Mouse (Mus musculus): ENCODE measurements around the gene Gc. TPM values are rescaled to one million over a fixed set of nuclear protein-coding genes. Genes with fewer than 3 reads are reported as not detected.

The Gc gene
- polyA plus RNA-seq, 1 experiment: not detected

DNA sequence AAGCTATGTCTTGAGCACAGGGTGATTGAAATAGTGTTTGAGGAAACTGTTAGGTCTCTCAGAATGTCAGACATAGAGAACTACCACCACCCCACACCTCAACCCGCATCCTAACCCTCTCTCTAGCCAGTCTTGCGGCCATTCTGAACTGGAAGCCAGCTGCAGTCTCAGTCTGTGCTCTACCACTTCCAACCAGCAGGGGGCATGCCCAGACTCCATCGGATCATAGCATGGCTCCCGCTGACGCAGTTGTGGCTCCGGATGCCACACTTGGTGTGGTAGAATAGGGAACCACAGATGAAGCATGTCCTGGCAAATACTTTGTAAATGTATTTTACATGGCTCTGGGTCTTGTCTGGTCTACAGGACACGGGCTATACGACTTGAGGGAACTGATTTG, 2.2 kb downstream of the Gc start:
- no peak overlapping the region for H3K4me3 ChIP-seq
- H3ac ChIP-seq (ENCODE audit: control insufficient read depth, insufficient read length): no peak overlapping the region
- no peaks in the 10 kb centered on the region for H3K79me2 ChIP-seq (ENCODE audit: control insufficient read depth, insufficient read depth)
- no peaks in the 10 kb centered on the region for H3K36me3 ChIP-seq (ENCODE audit: control insufficient read depth, insufficient read depth)
- H3K27me3 ChIP-seq (ENCODE audit: control insufficient read depth, insufficient read depth, insufficient read length): no peaks in the 10 kb centered on the region
- H3K4me2 ChIP-seq (ENCODE audit: low read depth): no peak overlapping the region
- no peak for TF ChIP-seq POLR2AphosphoS2 (IDR thresholded peaks at IDR 0.05; ENCODE audit: insufficient read length, low read depth)
- TF ChIP-seq MYOD1 (IDR thresholded peaks at IDR 0.05; ENCODE audit: control insufficient read depth in 1 of 3, insufficient read length in 2 of 3, low read depth in 2 of 3): no peak
- no peak for TF ChIP-seq CEBPB (IDR thresholded peaks at IDR 0.05; ENCODE audit: insufficient read depth, poor library complexity, severe bottlenecking)
- TF ChIP-seq MAX (IDR thresholded peaks at IDR 0.05; ENCODE audit: low read depth): no peak
- no peak for TF ChIP-seq POLR2A (IDR thresholded peaks at IDR 0.05; ENCODE audit: insufficient read length, low read depth)
- TF ChIP-seq E2F4 (IDR thresholded peaks at IDR 0.05; ENCODE audit: insufficient read depth): no peak

- Histone ChIP-seq H3K4me3 (no peak overlapping the region), H3K36me3 (ENCODE audit: control insufficient read depth, insufficient read depth) (no peaks in the 10 kb centered on the region), H3K4me2 (ENCODE audit: low read depth) (no peak overlapping the region), H3ac (ENCODE audit: control insufficient read depth, insufficient read length) (no peak overlapping the region), H3K79me2 (ENCODE audit: control insufficient read depth, insufficient read depth) (no peaks in the 10 kb centered on the region), H3K27me3 (ENCODE audit: control insufficient read depth, insufficient read depth, insufficient read length) (no peaks in the 10 kb centered on the region)
- no peak for TF ChIP-seq MAX (IDR thresholded peaks at IDR 0.05; ENCODE audit: low read depth)
- no peak for TF ChIP-seq CEBPB (IDR thresholded peaks at IDR 0.05; ENCODE audit: insufficient read depth, poor library complexity, severe bottlenecking)
- TF ChIP-seq MYOD1 (IDR thresholded peaks at IDR 0.05; ENCODE audit: control insufficient read depth in 1 of 3, insufficient read length in 2 of 3, low read depth in 2 of 3): no peak
These were observed 6.9 kb downstream of the Gc start for GRCm38 (mm10) chr5:89450798-89451197.

DNA sequence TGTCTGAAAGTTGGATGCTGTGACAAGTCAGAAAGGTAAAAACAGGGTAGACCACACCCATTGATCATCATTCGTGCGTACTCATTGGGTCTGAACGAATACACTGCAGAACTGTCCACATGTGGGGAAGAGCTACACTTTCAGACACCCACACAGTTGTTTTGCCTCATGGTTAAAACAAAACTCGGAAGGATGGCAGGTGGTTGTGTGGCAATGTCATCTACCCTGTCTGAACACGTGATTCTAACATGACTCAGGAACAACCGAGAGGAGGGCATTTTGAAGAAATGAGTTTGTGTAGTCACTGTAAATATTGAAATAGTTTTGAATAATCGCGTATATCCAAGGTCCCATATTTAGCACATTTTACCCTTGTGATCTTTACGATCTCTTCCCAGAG, 8.4 kb downstream of the Gc start:
- Histone ChIP-seq H3K36me3 (ENCODE audit: control insufficient read depth, insufficient read depth) (no peaks in the 10 kb centered on the region), H3K4me3 (no peak overlapping the region), H3K4me2 (ENCODE audit: low read depth) (no peak overlapping the region), H3K79me2 (ENCODE audit: control insufficient read depth, insufficient read depth) (no peaks in the 10 kb centered on the region), H3K27me3 (ENCODE audit: control insufficient read depth, insufficient read depth, insufficient read length) (no peaks in the 10 kb centered on the region), H3ac (ENCODE audit: control insufficient read depth, insufficient read length) (no peak overlapping the region)
- TF ChIP-seq TCF12 (IDR thresholded peaks at IDR 0.05; ENCODE audit: insufficient read depth, poor library complexity, severe bottlenecking) (no peak), CEBPB (IDR thresholded peaks at IDR 0.05; ENCODE audit: insufficient read depth, poor library complexity, severe bottlenecking) (no peak), POLR2AphosphoS2 (IDR thresholded peaks at IDR 0.05; ENCODE audit: insufficient read length, low read depth) (no peak), E2F4 (IDR thresholded peaks at IDR 0.05; ENCODE audit: insufficient read depth) (no peak), REST (IDR thresholded peaks at IDR 0.05; ENCODE audit: insufficient read depth, insufficient read length) (no peak), POLR2A (IDR thresholded peaks at IDR 0.05; ENCODE audit: insufficient read length, low read depth) (no peak), USF1 (IDR thresholded peaks at IDR 0.05; ENCODE audit: low read depth) (no peak), SRF (IDR thresholded peaks at IDR 0.05; ENCODE audit: control insufficient read depth, insufficient read length, low read depth) (no peak)

- Histone ChIP-seq H3K27me3 (ENCODE audit: control insufficient read depth, insufficient read depth, insufficient read length) (no peaks in the 10 kb centered on the region), H3K36me3 (ENCODE audit: control insufficient read depth, insufficient read depth) (no peaks in the 10 kb centered on the region), H3ac (ENCODE audit: control insufficient read depth, insufficient read length) (no peak overlapping the region), H3K4me3 (no peak overlapping the region), H3K4me2 (ENCODE audit: low read depth) (no peak overlapping the region), H3K79me2 (ENCODE audit: control insufficient read depth, insufficient read depth) (no peaks in the 10 kb centered on the region)
- TF ChIP-seq REST (IDR thresholded peaks at IDR 0.05; ENCODE audit: insufficient read depth, insufficient read length) (no peak), POLR2AphosphoS2 (IDR thresholded peaks at IDR 0.05; ENCODE audit: insufficient read length, low read depth) (no peak), SRF (IDR thresholded peaks at IDR 0.05; ENCODE audit: control insufficient read depth, insufficient read length, low read depth) (no peak), MYOD1 (IDR thresholded peaks at IDR 0.05; ENCODE audit: control insufficient read depth in 1 of 3, insufficient read length in 2 of 3, low read depth in 2 of 3) (no peak), CEBPB (IDR thresholded peaks at IDR 0.05; ENCODE audit: insufficient read depth, poor library complexity, severe bottlenecking) (no peak), MAX (IDR thresholded peaks at IDR 0.05; ENCODE audit: low read depth) (no peak), E2F4 (IDR thresholded peaks at IDR 0.05; ENCODE audit: insufficient read depth) (no peak), TCF12 (IDR thresholded peaks at IDR 0.05; ENCODE audit: insufficient read depth, poor library complexity, severe bottlenecking) (no peak), POLR2A (IDR thresholded peaks at IDR 0.05; ENCODE audit: insufficient read length, low read depth) (no peak)
These were observed 9.7 kb downstream of the Gc start for GRCm38 (mm10) chr5:89447978-89448377.

DNA sequence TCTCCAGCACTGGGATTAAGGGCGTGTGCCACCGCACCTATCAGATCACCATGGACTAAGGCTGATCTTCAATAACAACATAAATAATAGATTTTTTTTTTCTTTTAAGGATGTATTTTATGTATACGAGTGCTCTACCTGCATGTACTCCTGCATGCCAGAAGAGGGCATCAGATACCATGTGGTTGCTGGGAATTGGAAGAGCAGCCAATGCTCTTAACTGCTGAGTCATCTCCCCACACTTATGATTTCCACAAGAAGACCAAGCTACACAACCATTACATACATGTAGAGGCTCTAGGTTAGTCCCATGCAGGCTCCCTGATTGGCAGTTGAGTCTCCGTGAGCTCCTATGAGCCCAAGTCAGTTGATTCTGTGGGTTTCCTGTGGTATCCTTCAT, 13.3 kb downstream of the Gc start:
- Histone ChIP-seq H3K27me3 (ENCODE audit: control insufficient read depth, insufficient read depth, insufficient read length) (no peaks in the 10 kb centered on the region), H3ac (ENCODE audit: control insufficient read depth, insufficient read length) (no peak overlapping the region), H3K4me2 (ENCODE audit: low read depth) (no peak overlapping the region), H3K4me3 (no peak overlapping the region), H3K36me3 (ENCODE audit: control insufficient read depth, insufficient read depth) (no peaks in the 10 kb centered on the region), H3K79me2 (ENCODE audit: control insufficient read depth, insufficient read depth) (no peaks in the 10 kb centered on the region)
- TF ChIP-seq POLR2AphosphoS2 (IDR thresholded peaks at IDR 0.05; ENCODE audit: insufficient read length, low read depth) (no peak), MAX (IDR thresholded peaks at IDR 0.05; ENCODE audit: low read depth) (no peak), TCF3 (IDR thresholded peaks at IDR 0.05; ENCODE audit: insufficient read length, low read depth) (no peak), SRF (IDR thresholded peaks at IDR 0.05; ENCODE audit: control insufficient read depth, insufficient read length, low read depth) (no peak), USF1 (IDR thresholded peaks at IDR 0.05; ENCODE audit: low read depth) (no peak), MYOG (IDR thresholded peaks at IDR 0.05; ENCODE audit: control insufficient read depth in 1 of 3, insufficient read depth in 1 of 3, insufficient read length in 2 of 3, low read depth in 2 of 3) (no peak), CEBPB (IDR thresholded peaks at IDR 0.05; ENCODE audit: insufficient read depth, poor library complexity, severe bottlenecking) (no peak), TCF12 (IDR thresholded peaks at IDR 0.05; ENCODE audit: insufficient read depth, poor library complexity, severe bottlenecking) (no peak), REST (IDR thresholded peaks at IDR 0.05; ENCODE audit: insufficient read depth, insufficient read length) (no peak), MYOD1 (IDR thresholded peaks at IDR 0.05; ENCODE audit: control insufficient read depth in 1 of 3, insufficient read length in 2 of 3, low read depth in 2 of 3) (no peak), E2F4 (IDR thresholded peaks at IDR 0.05; ENCODE audit: insufficient read depth) (no peak), POLR2A (IDR thresholded peaks at IDR 0.05; ENCODE audit: insufficient read length, low read depth) (no peak)

Data from myocyte (in vitro differentiated cells).